Mouse (Mus musculus) bone marrow macrophage, adult 2 months (primary cell): ENCODE data around the gene Trh.

Experiments used
- CTCF ChIP-seq: IDR thresholded peaks from 2 replicates; pipeline ENCODE4 v1.5.1; 2012; ENCODE audit warnings: low read depth, mild to moderate bottlenecking, low read length, moderate library complexity
- POLR2A ChIP-seq: IDR thresholded peaks from 2 replicates; pipeline ENCODE4 v1.6.1; 2012; ENCODE audit warnings: mild to moderate bottlenecking, low read depth, low read length, borderline replicate concordance

- TF ChIP-seq CTCF = no peak
- no peak for TF ChIP-seq POLR2A
Observed at GRCm38 (mm10) chr6:92261162-92261843, 16.9 kb upstream of the Trh start.
